Mouse (Mus musculus) myocyte (in vitro differentiated cells): ENCODE data around the gene Spata32. TPM values are rescaled to one million over a fixed set of nuclear protein-coding genes. Genes with fewer than 3 reads are reported as not detected.

Experiments
- polyA plus RNA-seq: library from polyadenylated mRNA; unstranded; fragments of >200 nt; fragmentation: generic; extraction: Trizol; gene quantifications from one replicate; pipeline ENCODE4 v1.2.1, GENCODE M21; 2012; ENCODE audit warnings: missing spikeins

Spata32 gene
- polyA plus RNA-seq, 1 experiment: 0.04 TPM

Other genes with a start within 250 kb of the Spata32 start
- 77.1 TPM for gene Nmt1, start 190.2 kb downstream of the Spata32 start, polyA plus RNA-seq
- gene Dcakd, start 190.1 kb downstream of the Spata32 start, polyA plus RNA-seq: 199 TPM
- gene Plcd3, start 116.8 kb downstream of the Spata32 start, polyA plus RNA-seq: 20.6 TPM
- 55.2 TPM for gene Acbd4, start 116.8 kb downstream of the Spata32 start, polyA plus RNA-seq
- gene Hexim1, start 102.2 kb downstream of the Spata32 start, polyA plus RNA-seq: 18.7 TPM
- 8.8 TPM for gene Hexim2, start 86.0 kb downstream of the Spata32 start, polyA plus RNA-seq
- gene Fmnl1, start 47.3 kb downstream of the Spata32 start, polyA plus RNA-seq: 15.6 TPM
- not detected for gene 1700023F06Rik, start 9.9 kb downstream of the Spata32 start, polyA plus RNA-seq
- 12.9 TPM for gene Map3k14, start 49.0 kb upstream of the Spata32 start, polyA plus RNA-seq
- gene Arhgap27, start 145.3 kb upstream of the Spata32 start, polyA plus RNA-seq: 0.31 TPM
- 12.2 TPM for gene Plekhm1, start 194.3 kb upstream of the Spata32 start, polyA plus RNA-seq